ENCODE assay signal across 15 mouse cellular contexts in the genomic region with DNA sequence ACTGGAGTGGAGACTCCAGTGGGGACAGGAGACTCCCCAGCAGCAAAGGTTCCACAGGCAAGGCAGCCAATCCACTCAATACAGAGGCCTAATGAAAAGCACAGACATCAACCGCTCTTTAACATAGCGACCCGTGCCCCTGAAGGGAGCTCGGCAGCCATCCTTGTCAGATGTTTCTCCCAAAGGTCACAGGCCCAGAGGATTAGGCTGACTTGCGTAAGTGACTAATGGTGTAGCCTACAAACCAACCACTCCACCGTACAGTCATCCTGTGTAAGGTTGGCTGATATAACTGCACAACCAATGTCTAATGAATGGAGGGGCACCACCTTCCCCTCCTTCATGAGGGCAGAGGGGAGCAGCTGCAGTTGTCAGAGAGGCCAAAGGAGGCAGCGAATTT.
"Had no signal": no experiment of that assay in that cellular context is flagged by ENCODE, and none has a peak within 500 bp of the region (broad histone marks: within the 10 kb centered on the region; RNA-seq: fewer than 3 reads in every experiment).

No protein-coding gene starts in this region.

- H3K27me3 ChIP-seq: liver, embryonic 13.5 days; midbrain, embryonic 12.5 days; midbrain, embryonic 15.5 days; neural tube, embryonic 13.5 days had no signal

- H3K27ac ChIP-seq: kidney, postnatal 0 days; layer of hippocampus, adult 2 months; liver, embryonic 13.5 days; midbrain, embryonic 12.5 days; midbrain, embryonic 15.5 days; neural tube, embryonic 13.5 days had no signal

- H3K9me3 ChIP-seq: liver, embryonic 13.5 days; midbrain, embryonic 12.5 days; midbrain, embryonic 15.5 days; neural tube, embryonic 13.5 days had no signal

- H3K4me1 ChIP-seq: liver, embryonic 13.5 days; midbrain, embryonic 12.5 days; midbrain, embryonic 15.5 days; neural tube, embryonic 13.5 days had no signal

- ATAC-seq: intestine, postnatal 0 days; lung, postnatal 0 days; midbrain, embryonic 15.5 days had no signal

- DNase-seq: kidney, adult 9 months; kidney, postnatal 25 days; layer of hippocampus, adult 9-11 months; liver, embryonic 13.5 days; lung, embryonic 14.5 days; thymus, adult 18-20 months; thymus, postnatal 4 days had no signal

- H3K36me3 ChIP-seq: midbrain, embryonic 15.5 days had no signal

- H3K4me3 ChIP-seq: layer of hippocampus, adult 2 months; liver, embryonic 13.5 days; midbrain, embryonic 12.5 days; midbrain, embryonic 15.5 days; myocyte; neural tube, embryonic 13.5 days had no signal

- H3K9ac ChIP-seq: liver, embryonic 13.5 days; lung, embryonic 14.5 days; midbrain, embryonic 12.5 days; midbrain, embryonic 15.5 days; neural tube, embryonic 13.5 days had no signal
